Mouse (Mus musculus) frontal cortex, postnatal 14 days (tissue): ENCODE measurements around the gene Bcl2l14.
A peak's percentile ranks its signal among the peaks of the same experiment; 100 is the strongest.

ENCODE experiments used
- DNase-seq, 2 experiments: peaks; one replicate each; pipeline ENCODE4 v3.0.0; 2022; ENCODE audit warnings: low spot score in 2 of 2

The Bcl2l14 gene

GRCm38 (mm10) chr6:134396018-134396417 is at the start of gene Bcl2l14:
Gene Bcl2l14, plus strand, starts transcription at chr6:134396318.
- DNase-seq = no peak

- DNase-seq = no peak
Observed at GRCm38 (mm10) chr6:134348526-134349067, 47.5 kb upstream of the Bcl2l14 start.

- no peak for DNase-seq
Observed at GRCm38 (mm10) chr6:134352881-134353280, 43.2 kb upstream of the Bcl2l14 start.

GRCm38 (mm10) chr6:134353751-134354150 is 42.4 kb upstream of the Bcl2l14 start:
- DNase-seq = no peak

- no peak for DNase-seq
Observed at GRCm38 (mm10) chr6:134357570-134357969, 38.5 kb upstream of the Bcl2l14 start.

- DNase-seq = no peak
Observed at GRCm38 (mm10) chr6:134360079-134360478, 36.0 kb upstream of the Bcl2l14 start.

GRCm38 (mm10) chr6:134364644-134365043 is 31.5 kb upstream of the Bcl2l14 start:
- DNase-seq = no peak

GRCm38 (mm10) chr6:134365952-134366351 is 30.2 kb upstream of the Bcl2l14 start:
- no peak for DNase-seq

GRCm38 (mm10) chr6:134366366-134367351 is 29.5 kb upstream of the Bcl2l14 start:
- no peak for DNase-seq

GRCm38 (mm10) chr6:134367366-134368281 is 28.5 kb upstream of the Bcl2l14 start:
- DNase-seq = no peak

- peak in 1 of 2 experiments; percentile 27 for DNase-seq
Observed at GRCm38 (mm10) chr6:134372946-134373345, 23.2 kb upstream of the Bcl2l14 start.

- no peak for DNase-seq
Observed at GRCm38 (mm10) chr6:134377201-134377600, 18.9 kb upstream of the Bcl2l14 start.

- no peak for DNase-seq
Observed at GRCm38 (mm10) chr6:134377856-134378255, 18.3 kb upstream of the Bcl2l14 start.

GRCm38 (mm10) chr6:134381462-134381861 is 14.7 kb upstream of the Bcl2l14 start:
- no peak for DNase-seq

- DNase-seq = no peak
Observed at GRCm38 (mm10) chr6:134385931-134386330, 10.2 kb upstream of the Bcl2l14 start.

- no peak for DNase-seq
Observed at GRCm38 (mm10) chr6:134387396-134387795, 8.7 kb upstream of the Bcl2l14 start.

- peak; percentile 14 to 18 for DNase-seq
Observed at GRCm38 (mm10) chr6:134388424-134389110, 7.6 kb upstream of the Bcl2l14 start.

- DNase-seq = peak; percentile 52 to 83
Observed at GRCm38 (mm10) chr6:134389248-134389891, 6.7 kb upstream of the Bcl2l14 start.

GRCm38 (mm10) chr6:134389917-134390316 is 6.2 kb upstream of the Bcl2l14 start:
- DNase-seq = no peak

GRCm38 (mm10) chr6:134390837-134391236 is 5.3 kb upstream of the Bcl2l14 start:
- DNase-seq = no peak
